ENCODE assay signal across 10 mouse cellular contexts in the genomic region with DNA sequence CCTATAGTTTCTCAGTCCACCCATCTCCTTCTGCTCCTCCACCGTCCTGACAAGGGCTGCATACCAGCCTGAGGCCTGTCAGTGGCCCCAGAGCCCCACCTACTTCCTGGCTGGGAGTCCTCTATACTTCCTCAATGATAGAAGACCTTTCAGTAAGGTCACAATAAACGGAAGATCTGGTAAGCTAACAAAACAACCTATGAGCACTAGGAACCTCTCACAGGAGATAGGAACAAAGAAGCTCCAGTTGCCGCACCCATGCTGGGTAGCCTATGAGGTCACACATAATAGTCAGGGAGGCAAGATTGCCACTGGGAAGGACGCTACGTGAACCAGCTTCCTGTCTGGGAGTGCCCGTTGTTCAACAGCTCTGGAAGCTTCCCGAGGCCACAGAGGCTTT. TPM values are rescaled to one million over a fixed set of nuclear protein-coding genes. Genes with fewer than 3 reads are reported as not detected.
DNase-seq lines count a peak whose midpoint lies in the region; ATAC-seq lines count a peak whose summit lies in the region.
"Had no signal": no experiment of that assay in that cellular context is flagged by ENCODE, and none has a peak within 500 bp of the region (broad histone marks: within the 10 kb centered on the region; RNA-seq: fewer than 3 reads in every experiment).

No protein-coding gene starts in this region.

- no peak overlapping the region for H3K9ac ChIP-seq in kidney, embryonic 14.5 days (ENCODE audit: low read depth, low read length)
- H3K9ac ChIP-seq in midbrain, embryonic 13.5 days (replicated peaks) = no peak overlapping the region
- H3K9ac ChIP-seq: neural tube, embryonic 13.5 days had no signal

- ATAC-seq in hematopoietic stem cell, adult 5-6 weeks (replicated peaks in 1 of 2; ENCODE audit: insufficient read depth in 1 of 2, low FRiP score in 2 of 2, low TSS enrichment in 1 of 2, low read depth in 1 of 2, poor library complexity in 2 of 2, severe bottlenecking in 2 of 2) = peak; percentile 89 to 96
- no peak for ATAC-seq in kidney, embryonic 14.5 days (ENCODE audit: low FRiP score, low TSS enrichment)
- no peak; the same call in 1 of the 2 replicates for ATAC-seq in midbrain, embryonic 13.5 days
- ATAC-seq: forebrain, embryonic 14.5 days had no signal

- no peaks in the 10 kb centered on the region for H3K9me3 ChIP-seq in kidney, embryonic 14.5 days (ENCODE audit: control insufficient read depth, low read length)
- H3K9me3 ChIP-seq in midbrain, embryonic 13.5 days = no peaks in the 10 kb centered on the region
- H3K9me3 ChIP-seq: neural tube, embryonic 13.5 days had no signal

- peaks cover 16% of the 10 kb centered on the region; the same call in 1 of the 2 replicates for H3K4me1 ChIP-seq in kidney, embryonic 14.5 days (ENCODE audit: control insufficient read depth, insufficient read depth, low read length)
- 0 out of 2 replicates have a peak, but pooled peaks cover 2% of the 10 kb centered on the region for H3K4me1 ChIP-seq in midbrain, embryonic 13.5 days (replicated peaks)

- H3K27ac ChIP-seq in kidney, embryonic 14.5 days (ENCODE audit: low read depth, low read length) = no peak overlapping the region
- H3K27ac ChIP-seq in midbrain, embryonic 13.5 days = no peak overlapping the region
- H3K27ac ChIP-seq: neural tube, embryonic 13.5 days had no signal

- WGBS in kidney, embryonic 14.5 days = 54% methylated on average over 7 of the region's 7 CpGs
- 82% methylated on average over 7 of the region's 7 CpGs for WGBS in midbrain, embryonic 13.5 days

- H3K27me3 ChIP-seq in kidney, embryonic 14.5 days (ENCODE audit: control insufficient read depth, insufficient read depth, low read length) = 0 out of 2 replicates have a peak, but pooled peaks cover 4% of the 10 kb centered on the region
- H3K27me3 ChIP-seq in midbrain, embryonic 13.5 days = no peaks in the 10 kb centered on the region
- H3K27me3 ChIP-seq: neural tube, embryonic 13.5 days had no signal

- peak; percentile 20 for DNase-seq in embryo, embryonic 10 days (ENCODE audit: low spot score)
- DNase-seq in embryo, embryonic 9.5 days (ENCODE audit: extremely low spot score) = no peak
- peak; percentile 14 to 24 for DNase-seq in B cell, adult 2 months
- DNase-seq in lung, postnatal 25 days (ENCODE audit: low spot score) = peak; percentile 56
- DNase-seq in left cerebral cortex, adult 8-10 months (ENCODE audit: low spot score in 2 of 2) = no peak

- no peak overlapping the region for H3K4me2 ChIP-seq in kidney, embryonic 14.5 days (replicated peaks; ENCODE audit: low read depth, low read length)
- no peak overlapping the region for H3K4me2 ChIP-seq in midbrain, embryonic 13.5 days (replicated peaks)
- H3K4me2 ChIP-seq: neural tube, embryonic 13.5 days had no signal

- no peaks in the 10 kb centered on the region for H3K36me3 ChIP-seq in kidney, embryonic 14.5 days (ENCODE audit: control insufficient read depth, insufficient read depth, low read length)
- H3K36me3 ChIP-seq in midbrain, embryonic 13.5 days = no peaks in the 10 kb centered on the region
- H3K36me3 ChIP-seq: neural tube, embryonic 13.5 days had no signal

- no peak overlapping the region for H3K4me3 ChIP-seq in kidney, embryonic 14.5 days (ENCODE audit: low read length)
- no peak overlapping the region for H3K4me3 ChIP-seq in midbrain, embryonic 13.5 days (replicated peaks)
- H3K4me3 ChIP-seq: neural tube, embryonic 13.5 days had no signal

RNA-seq across cellular contexts. Expression of a gene that starts 58.1 kb away (rescaled TPM):
- total RNA-seq in hematopoietic stem cell, adult 5-6 weeks (2017) = 44.5 and 46.3 TPM in 2 replicates
- total RNA-seq in left cerebral cortex, adult 8-10 months (2022) = 10 to 100 TPM; 60.0 to 66.7 (median 63.1) TPM
- polyA plus RNA-seq in kidney, embryonic 14.5 days (2014; fragmentation: Nextera tagmentation; extraction: Ambion mirVana) = 9.0 and 10.1 TPM in 2 replicates
- polyA plus RNA-seq in midbrain, embryonic 13.5 days (2015; fragmentation: Nextera tagmentation; extraction: Ambion mirVana) = 13.4 and 15.0 TPM in 2 replicates

Comparison
In these comparisons a context has a peak if more than half of its experiments do, and no peak if none do; other contexts are left out.
1. DNase-seq: peak in embryo, embryonic 10 days (single experiment), B cell, adult 2 months (2 of 2) and lung, postnatal 25 days (single experiment); none in embryo, embryonic 9.5 days (single experiment) and left cerebral cortex, adult 8-10 months (0 of 2).
2. ATAC-seq: peak in hematopoietic stem cell, adult 5-6 weeks (2 of 2); none in kidney, embryonic 14.5 days (single experiment) and midbrain, embryonic 13.5 days (single experiment).